Mouse (Mus musculus): Measurements from ENCODE around the gene Gm10720. TPM values are rescaled to one million over a fixed set of nuclear protein-coding genes. Genes with fewer than 3 reads are reported as not detected.
"Not testable (repeated sequence)": the region's sequence is repeated elsewhere in the genome, so short reads cannot be mapped to it uniquely, and the experiment has no call there.

Gm10720 gene
- polyA plus RNA-seq, 1 experiment from 2014 or later, result not detected

DNA sequence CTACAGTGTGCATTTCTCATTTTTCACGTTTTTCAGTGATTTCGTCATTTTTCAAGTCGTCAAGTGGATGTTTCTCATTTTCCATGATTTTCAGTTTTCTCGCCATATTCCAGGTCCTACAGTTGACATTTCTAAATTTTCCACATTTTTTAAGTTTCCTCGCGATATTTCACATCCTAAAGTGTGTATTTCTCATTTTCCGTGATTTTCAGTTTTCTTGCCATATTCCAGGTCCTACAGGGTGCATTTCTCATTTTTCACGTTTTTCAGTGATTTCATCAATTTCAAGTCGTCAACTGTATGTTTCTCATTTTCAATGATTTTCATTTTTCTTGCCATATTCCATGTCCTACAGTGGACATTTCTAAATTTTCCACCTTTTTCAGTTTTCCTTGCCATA is 1.7 kb downstream of the Gm10720 start, which contains the start of gene Gm10719:
Gm10719 (plus strand) TSS at position 301 of the 400 bp plus-strand sequence.
- not testable (repeated sequence) for H3K9ac ChIP-seq; H3K27ac ChIP-seq (replicated peaks); H3K4me1 ChIP-seq (replicated peaks); H3K36me3 ChIP-seq; H3K4me3 ChIP-seq; H3K4me2 ChIP-seq; H3K27me3 ChIP-seq; H3K9me3 ChIP-seq; ATAC-seq (ENCODE audit: low read depth)
- WGBS, result 65% methylated on average over 2 of the region's 9 CpGs

- not testable (repeated sequence) for H3K4me1 ChIP-seq (replicated peaks); H3K27ac ChIP-seq (replicated peaks); H3K36me3 ChIP-seq; H3K4me3 ChIP-seq; H3K4me2 ChIP-seq; H3K9ac ChIP-seq; H3K9me3 ChIP-seq; ATAC-seq (ENCODE audit: low read depth); H3K27me3 ChIP-seq
- 60% methylated on average over 9 of the region's 9 CpGs for WGBS
Measured at GRCm38 (mm10) chr9:3018944-3019343, 3.5 kb downstream of the Gm10720 start.

GRCm38 (mm10) chr9:3019835-3020727 is 4.6 kb downstream of the Gm10720 start:
- ATAC-seq (ENCODE audit: low read depth), result peak; percentile 73; the same call in 1 of the 2 replicates
- H3K27ac ChIP-seq (replicated peaks); H3K9me3 ChIP-seq; H3K27me3 ChIP-seq; H3K4me2 ChIP-seq; H3K9ac ChIP-seq; H3K4me3 ChIP-seq; H3K4me1 ChIP-seq (replicated peaks); H3K36me3 ChIP-seq: not testable (repeated sequence)
- 76% methylated on average over 17 of the region's 19 CpGs for WGBS

- not testable (repeated sequence) for H3K4me2 ChIP-seq; H3K27me3 ChIP-seq; H3K36me3 ChIP-seq; H3K9ac ChIP-seq; H3K4me1 ChIP-seq (replicated peaks); H3K27ac ChIP-seq (replicated peaks); ATAC-seq (ENCODE audit: low read depth); H3K4me3 ChIP-seq; H3K9me3 ChIP-seq
- WGBS, result 76% methylated on average over 11 of the region's 13 CpGs
Measured at GRCm38 (mm10) chr9:3022316-3023008, 7.0 kb downstream of the Gm10720 start.

- 74% methylated on average over 12 of the region's 13 CpGs for WGBS
Measured at GRCm38 (mm10) chr9:3023312-3023984, 8.0 kb downstream of the Gm10720 start, which contains the start of gene Gm10718. Gene Gm10718 (plus strand): TSS chr9:3023547.

GRCm38 (mm10) chr9:3023985-3024648 is 8.7 kb downstream of the Gm10720 start:
- H3K4me1 ChIP-seq (replicated peaks); H3K9ac ChIP-seq; ATAC-seq (ENCODE audit: low read depth); H3K9me3 ChIP-seq; H3K27me3 ChIP-seq; H3K4me2 ChIP-seq; H3K36me3 ChIP-seq; H3K4me3 ChIP-seq; H3K27ac ChIP-seq (replicated peaks): not testable (repeated sequence)
- 76% methylated on average over 16 of the region's 16 CpGs for WGBS

More at GRCm38 (mm10) chr9:3023312-3023984, 8.0 kb downstream of the Gm10720 start, which contains the start of gene Gm10718:
- not testable (repeated sequence) for H3K4me1 ChIP-seq (replicated peaks); H3K4me3 ChIP-seq; H3K27ac ChIP-seq (replicated peaks); H3K36me3 ChIP-seq; H3K27me3 ChIP-seq; H3K9me3 ChIP-seq; ATAC-seq (ENCODE audit: low read depth); H3K9ac ChIP-seq; H3K4me2 ChIP-seq

DNA sequence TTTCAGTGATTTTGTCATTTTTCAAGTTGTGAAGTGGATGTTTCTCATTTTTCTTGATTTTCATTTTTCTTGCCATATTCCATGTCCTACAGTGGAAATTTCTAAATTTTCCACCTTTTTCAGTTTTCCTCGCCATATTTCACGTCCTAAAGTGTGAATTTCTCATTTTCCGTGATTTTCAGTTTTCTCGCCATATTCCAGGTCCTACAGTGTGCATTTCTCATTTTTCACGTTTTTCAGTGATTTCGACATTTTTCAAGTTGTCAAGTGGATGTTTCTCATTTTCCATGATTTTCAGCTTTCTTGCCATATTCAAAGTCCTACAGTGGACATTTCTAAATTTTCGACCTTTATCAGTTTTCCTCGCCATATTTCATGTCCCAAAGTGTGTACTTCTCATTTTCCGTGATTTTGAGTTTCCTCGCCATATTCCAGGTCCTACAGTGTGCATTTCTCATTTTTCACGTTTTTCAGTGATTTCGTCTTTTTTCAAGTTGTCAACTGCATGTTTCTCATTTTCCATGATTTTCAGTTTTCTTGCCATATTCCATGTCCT is 9.5 kb downstream of the Gm10720 start, which contains the start of gene Gm10717:
Gm10717 (plus strand) TSS at position 506 of the 556 bp plus-strand sequence.
- WGBS, result 72% methylated on average over 12 of the region's 12 CpGs
- H3K4me2 ChIP-seq; H3K4me1 ChIP-seq (replicated peaks); H3K27ac ChIP-seq (replicated peaks); H3K9ac ChIP-seq; H3K27me3 ChIP-seq; ATAC-seq (ENCODE audit: low read depth); H3K4me3 ChIP-seq; H3K36me3 ChIP-seq: not testable (repeated sequence)
- H3K9me3 ChIP-seq, result peaks cover 12% of the 10 kb centered on the region

GRCm38 (mm10) chr9:3025653-3026052 is 10.2 kb downstream of the Gm10720 start:
- H3K27me3 ChIP-seq; ATAC-seq (ENCODE audit: low read depth); H3K9ac ChIP-seq; H3K4me3 ChIP-seq; H3K27ac ChIP-seq (replicated peaks); H3K4me1 ChIP-seq (replicated peaks); H3K36me3 ChIP-seq; H3K4me2 ChIP-seq: not testable (repeated sequence)
- 75% methylated on average over 5 of the region's 6 CpGs for WGBS
- H3K9me3 ChIP-seq, result peaks cover 12% of the 10 kb centered on the region

DNA sequence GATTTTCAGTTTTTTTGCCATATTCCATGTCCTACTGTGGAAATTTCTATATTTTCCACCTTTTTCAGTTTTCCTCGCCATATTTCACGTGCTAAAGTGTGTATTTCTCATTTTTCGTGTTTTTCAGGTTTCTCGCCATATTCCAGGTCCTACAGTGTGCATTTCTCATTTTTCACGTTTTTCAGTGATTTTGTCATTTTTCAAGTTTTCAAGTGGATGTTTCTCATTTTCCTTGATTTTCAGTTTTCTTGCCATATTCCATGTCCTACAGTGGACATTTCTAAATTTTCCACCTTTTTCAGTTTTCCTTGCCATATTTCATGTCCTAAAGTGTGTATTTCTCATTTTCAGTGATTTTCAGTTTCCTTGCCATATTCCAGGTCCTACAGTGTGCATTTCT is 10.7 kb downstream of the Gm10720 start:
- WGBS, result 76% methylated on average over 5 of the region's 5 CpGs

DNA sequence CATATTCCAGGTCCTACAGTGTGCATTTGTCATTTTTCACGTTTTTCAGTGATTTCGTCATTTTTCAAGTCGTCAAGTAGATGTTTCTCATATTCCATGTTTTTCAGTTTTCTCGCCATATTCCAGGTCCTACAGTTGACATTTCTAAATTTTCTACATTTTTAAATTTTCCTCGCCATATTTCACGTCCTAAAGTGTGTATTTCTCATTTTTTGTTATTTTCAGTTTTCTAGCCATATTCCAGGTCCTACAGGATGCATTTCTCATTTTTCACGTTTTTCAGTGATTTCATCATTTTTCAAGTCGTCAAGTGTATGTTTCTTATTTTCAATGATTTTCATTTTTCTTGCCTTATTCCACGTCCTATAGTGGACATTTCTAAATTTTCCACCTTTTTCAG is 11.3 kb downstream of the Gm10720 start:
- not testable (repeated sequence) for H3K27ac ChIP-seq (replicated peaks); H3K27me3 ChIP-seq; H3K4me1 ChIP-seq (replicated peaks); ATAC-seq (ENCODE audit: low read depth); H3K4me3 ChIP-seq; H3K9ac ChIP-seq; H3K4me2 ChIP-seq; H3K36me3 ChIP-seq
- H3K9me3 ChIP-seq, result peaks cover 12% of the 10 kb centered on the region
- 68% methylated on average over 9 of the region's 9 CpGs for WGBS

More for the DNA sequence above, 10.7 kb downstream of the Gm10720 start:
- H3K36me3 ChIP-seq; H3K4me2 ChIP-seq; H3K9ac ChIP-seq; H3K27me3 ChIP-seq; H3K27ac ChIP-seq (replicated peaks); H3K4me1 ChIP-seq (replicated peaks); ATAC-seq (ENCODE audit: low read depth); H3K4me3 ChIP-seq: not testable (repeated sequence)
- H3K9me3 ChIP-seq, result peaks cover 12% of the 10 kb centered on the region

DNA sequence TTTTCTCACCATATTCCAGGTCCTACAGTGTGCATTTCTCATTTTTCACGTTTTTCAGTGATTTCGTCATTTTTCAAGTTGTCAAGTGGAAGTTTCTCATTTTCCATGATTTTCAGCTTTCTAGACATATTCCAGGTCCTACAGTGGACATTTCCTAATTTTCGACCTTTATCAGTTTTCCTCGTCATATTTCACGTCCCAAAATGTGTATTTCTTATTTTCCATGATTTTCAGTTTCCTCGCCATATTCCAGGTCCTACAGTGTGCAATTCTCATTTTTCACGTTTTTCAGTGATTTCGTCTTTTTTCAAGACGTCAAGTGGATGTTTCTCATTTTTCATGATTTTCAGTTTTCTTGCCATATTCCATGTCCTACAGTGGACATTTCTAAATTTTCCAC is 11.7 kb downstream of the Gm10720 start:
- H3K4me2 ChIP-seq; H3K9ac ChIP-seq; ATAC-seq (ENCODE audit: low read depth); H3K36me3 ChIP-seq; H3K27me3 ChIP-seq; H3K4me1 ChIP-seq (replicated peaks); H3K4me3 ChIP-seq; H3K27ac ChIP-seq (replicated peaks): not testable (repeated sequence)
- peaks cover 12% of the 10 kb centered on the region for H3K9me3 ChIP-seq
- 71% methylated on average over 9 of the region's 9 CpGs for WGBS

Measured in neural tube, embryonic 13.5 days (tissue).